Mouse (Mus musculus) lung, postnatal 36 days (tissue): ENCODE measurements at regions not wholly inside any gene's neighbourhood (a gene's known extent, or its start where the extent isn't known, plus 50 kb on each side); places are given as distances from the start of the nearest gene placed in this dataset.
A peak's percentile ranks its signal among the peaks of the same experiment; 100 is the strongest.

Source experiments
- DNase-seq: peaks from one replicate; pipeline ENCODE4 v3.0.0; 2022; ENCODE audit warnings: mixed read lengths

GRCm38 (mm10) chr9:41586966-41587570 lies 425.6 kb upstream of the Ubash3b start:
- no peak for DNase-seq

GRCm38 (mm10) chr9:41586291-41586690 lies 424.8 kb upstream of the Ubash3b start:
- no peak for DNase-seq

- no peak for DNase-seq
Measured at GRCm38 (mm10) chr9:41585771-41586170, 424.3 kb upstream of the Ubash3b start.

GRCm38 (mm10) chr9:41585012-41585411 lies 423.5 kb upstream of the Ubash3b start:
- no peak for DNase-seq

GRCm38 (mm10) chr9:41583711-41584329 lies 422.3 kb upstream of the Ubash3b start:
- DNase-seq: no peak

GRCm38 (mm10) chr9:41583276-41583675 lies 421.8 kb upstream of the Ubash3b start:
- no peak for DNase-seq

GRCm38 (mm10) chr9:41582711-41583236 lies 421.3 kb upstream of the Ubash3b start:
- no peak for DNase-seq

- DNase-seq: no peak
Measured at GRCm38 (mm10) chr9:41582171-41582570, 420.7 kb upstream of the Ubash3b start.

- DNase-seq: no peak
Measured at GRCm38 (mm10) chr9:41581741-41582140, 420.2 kb upstream of the Ubash3b start.

- DNase-seq: peak; percentile 18
Measured at GRCm38 (mm10) chr9:41581152-41581551, 419.7 kb upstream of the Ubash3b start.

- DNase-seq: peak; percentile 33
Measured at GRCm38 (mm10) chr9:41580611-41581041, 419.1 kb upstream of the Ubash3b start.

- DNase-seq: no peak
Measured at GRCm38 (mm10) chr9:41580067-41580466, 418.6 kb upstream of the Ubash3b start.

- peak; percentile 57 for DNase-seq
Measured at GRCm38 (mm10) chr9:41579107-41580014, 417.9 kb upstream of the Ubash3b start.

GRCm38 (mm10) chr9:41578221-41579106 lies 417.0 kb upstream of the Ubash3b start:
- no peak for DNase-seq

- DNase-seq: no peak
Measured at GRCm38 (mm10) chr9:41577760-41578159, 416.3 kb upstream of the Ubash3b start.

GRCm38 (mm10) chr9:41575826-41576225 lies 414.3 kb upstream of the Ubash3b start:
- no peak for DNase-seq

GRCm38 (mm10) chr9:41570262-41570661 lies 408.8 kb upstream of the Ubash3b start:
- DNase-seq: no peak

- DNase-seq: no peak
Measured at GRCm38 (mm10) chr9:41566496-41566895, 405.0 kb upstream of the Ubash3b start.

- no peak for DNase-seq
Measured at GRCm38 (mm10) chr9:41565784-41566183, 404.3 kb upstream of the Ubash3b start.

GRCm38 (mm10) chr9:41563376-41563775 lies 401.9 kb upstream of the Ubash3b start:
- DNase-seq: no peak

- no peak for DNase-seq
Measured at GRCm38 (mm10) chr9:41558456-41558855, 397.0 kb upstream of the Ubash3b start.

GRCm38 (mm10) chr9:41556888-41557287 lies 395.4 kb upstream of the Ubash3b start:
- no peak for DNase-seq
